Mouse (Mus musculus): ENCODE results near the gene Cryzl2. TPM values are rescaled to one million over a fixed set of nuclear protein-coding genes. Genes with fewer than 3 reads are reported as not detected.

The Cryzl2 gene
- total and polyA plus RNA-seq, 3 experiments: 0.04 to 0.12 TPM; not detected in 1

DNA sequence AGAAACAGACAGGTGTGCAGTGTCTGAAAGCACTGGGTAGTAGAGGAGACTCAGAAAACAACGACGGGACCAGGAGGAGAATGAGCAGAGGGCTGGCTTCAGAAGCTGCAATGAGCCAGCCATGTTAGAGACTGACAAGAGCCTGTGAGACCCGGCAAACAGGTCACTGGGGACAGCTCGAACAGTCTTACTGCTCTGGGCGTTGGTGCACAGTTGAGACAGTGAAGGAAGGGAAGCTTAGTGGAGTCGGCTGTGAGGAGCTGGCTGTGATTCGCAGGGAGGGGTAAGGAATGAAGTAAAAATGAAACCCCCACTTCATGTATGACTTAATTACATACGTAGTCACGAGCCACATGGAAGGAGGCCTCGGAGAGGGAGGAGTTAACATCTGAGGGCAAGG lies 8.8 kb upstream of the Cryzl2 start:
- Histone ChIP-seq H3K9me3 (replicated peaks; ENCODE audit: insufficient read depth, low read length) (no peaks in the 10 kb centered on the region), H3K27me3 (ENCODE audit: control insufficient read depth in 1 of 2, insufficient read depth in 2 of 2, low read length in 2 of 2) (no peaks in the 10 kb centered on the region), H3K36me3 (ENCODE audit: control insufficient read depth in 1 of 2, insufficient read depth in 2 of 2, low read length in 2 of 2) (peaks cover 0 to 15% of the 10 kb centered on the region in 2 experiments; a peak in 2 of 4 replicates), H3K9ac (ENCODE audit: control insufficient read depth, low read depth, low read length, poor library complexity, severe bottlenecking) (peak overlapping the region; percentile 53), H3K27ac (ENCODE audit: control insufficient read depth, low read depth, low read length) (peak overlapping the region; percentile 40), H3K4me1 (ENCODE audit: control insufficient read depth in 1 of 2, insufficient read depth in 2 of 2, low read length in 2 of 2) (peaks cover 2 to 26% of the 10 kb centered on the region in 2 experiments; a peak in 3 of 4 replicates), H3K4me3 (ENCODE audit: control insufficient read depth in 1 of 2, insufficient read depth in 1 of 2, low read depth in 2 of 2, low read length in 2 of 2) (peak overlapping the region; percentile 50 to 56), H3K79me2 (ENCODE audit: control insufficient read depth, insufficient read depth, low read length, poor library complexity) (no peaks in the 10 kb centered on the region)
- no peak for DNase-seq (ENCODE audit: low read depth, low spot score)
- TF ChIP-seq TCF12 (IDR thresholded peaks at IDR 0.05; ENCODE audit: low read depth, low read length) (no peak), HCFC1 (IDR thresholded peaks at IDR 0.05; ENCODE audit: low read depth, low read length) (no peak), SMC3 (IDR thresholded peaks at IDR 0.05; ENCODE audit: low read depth, low read length) (no peak), SIN3A (IDR thresholded peaks at IDR 0.05; ENCODE audit: low read length) (no peak), POLR2AphosphoS5 (IDR thresholded peaks at IDR 0.05; ENCODE audit: borderline replicate concordance, low read depth, low read length) (no peak), POLR2A (IDR thresholded peaks at IDR 0.05; ENCODE audit: control insufficient read depth in 1 of 2, insufficient read depth in 1 of 2, low read depth in 1 of 2, low read length in 2 of 2, poor library complexity in 1 of 2) (no peak), TBP (IDR thresholded peaks at IDR 0.05; ENCODE audit: low read depth, low read length) (no peak)

- no peaks in the 10 kb centered on the region for H3K9me3 ChIP-seq (replicated peaks; ENCODE audit: insufficient read depth, low read length)
- H3K4me1 ChIP-seq (ENCODE audit: control insufficient read depth in 1 of 2, insufficient read depth in 2 of 2, low read length in 2 of 2): peaks cover 2 to 22% of the 10 kb centered on the region in 2 experiments; a peak in 3 of 4 replicates
- H3K79me2 ChIP-seq (ENCODE audit: control insufficient read depth, insufficient read depth, low read length, poor library complexity): no peaks in the 10 kb centered on the region
- H3K9ac ChIP-seq (ENCODE audit: control insufficient read depth, low read depth, low read length, poor library complexity, severe bottlenecking): peak overlapping the region; percentile 53
- peak overlapping the region; percentile 50 to 56 for H3K4me3 ChIP-seq (ENCODE audit: control insufficient read depth in 1 of 2, insufficient read depth in 1 of 2, low read depth in 2 of 2, low read length in 2 of 2)
- H3K27ac ChIP-seq (ENCODE audit: control insufficient read depth, low read depth, low read length): peak overlapping the region; percentile 40
- TF ChIP-seq GATA1 (IDR thresholded peaks at IDR 0.05; ENCODE audit: low read depth, low read length) (peak; percentile 85), ETS1 (IDR thresholded peaks at IDR 0.05; ENCODE audit: low read depth, low read length) (peak; percentile 32; the same call in 1 of the 2 replicates), BHLHE40 (IDR thresholded peaks at IDR 0.05; ENCODE audit: borderline replicate concordance, low read depth, low read length) (no peak), CHD1 (IDR thresholded peaks at IDR 0.05; ENCODE audit: low read depth, low read length) (no peak), E2F4 (IDR thresholded peaks at IDR 0.05; ENCODE audit: borderline replicate concordance, low read depth, low read length) (no peak), ZC3H11A (IDR thresholded peaks at IDR 0.05; ENCODE audit: low read depth, low read length) (no peak), USF1 (IDR thresholded peaks at IDR 0.05; ENCODE audit: low read depth, low read length) (no peak), ELF1 (IDR thresholded peaks at IDR 0.05; ENCODE audit: low read depth, low read length) (no peak), MAZ (IDR thresholded peaks at IDR 0.05; ENCODE audit: low read depth, low read length) (no peak), TCF12 (IDR thresholded peaks at IDR 0.05; ENCODE audit: low read depth, low read length) (0 out of 2 replicates have a peak, but pooled peaks have one; percentile 37), TBP (IDR thresholded peaks at IDR 0.05; ENCODE audit: low read depth, low read length) (peak; percentile 45; the same call in 1 of the 2 replicates), EP300 (IDR thresholded peaks at IDR 0.05; ENCODE audit: low read depth in 1 of 2, low read length in 2 of 2) (peak; percentile 37 to 49; a peak in 3 of 4 replicates), MXI1 (IDR thresholded peaks at IDR 0.05; ENCODE audit: low read depth, low read length) (0 out of 2 replicates have a peak, but pooled peaks have one; percentile 37), UBTF (IDR thresholded peaks at IDR 0.05; ENCODE audit: borderline replicate concordance, insufficient read depth, low read depth, low read length) (0 out of 2 replicates have a peak, but pooled peaks have one; percentile 50), ZNF384 (IDR thresholded peaks at IDR 0.05; ENCODE audit: low read depth, low read length) (peak; percentile 53; the same call in 1 of the 2 replicates)
- H3K36me3 ChIP-seq (ENCODE audit: control insufficient read depth in 1 of 2, insufficient read depth in 2 of 2, low read length in 2 of 2): peaks cover 0 to 13% of the 10 kb centered on the region in 2 experiments; a peak in 2 of 4 replicates
- no peaks in the 10 kb centered on the region for H3K27me3 ChIP-seq (ENCODE audit: control insufficient read depth in 1 of 2, insufficient read depth in 2 of 2, low read length in 2 of 2)
- DNase-seq (ENCODE audit: low read depth, low spot score): peak; percentile 68
Measured at GRCm38 (mm10) chr1:157449981-157450636, 8.3 kb upstream of the Cryzl2 start.

All from MEL (cell line).